Mouse (Mus musculus) cerebellum, adult 2 months (tissue): ENCODE measurements around the gene Parp2. TPM values are rescaled to one million over a fixed set of nuclear protein-coding genes. Genes with fewer than 3 reads are reported as not detected.

Experiments used
- DNase-seq, 2 experiments: peaks; one replicate each; pipeline ENCODE4 v3.0.0; 2021
- H3K27ac ChIP-seq: fragments of 200-500 bp; 2 replicates; pipeline ENCODE4 v1.5.1; 2012; ENCODE audit warnings: low read length, control low read depth, inconsistent platforms; ENCODE audit not compliant: insufficient read depth
- H3K27me3 ChIP-seq: fragments of 200-500 bp; 2 replicates; pipeline ENCODE4 v1.6.1; 2012; ENCODE audit warnings: inconsistent platforms, mild to moderate bottlenecking, low read length, moderate library complexity; ENCODE audit not compliant: control insufficient read depth, insufficient read depth
- H3K4me1 ChIP-seq: fragments of 200-500 bp; 2 replicates; pipeline ENCODE4 v1.6.1; 2011; ENCODE audit warnings: low read length; ENCODE audit not compliant: control insufficient read depth, insufficient read depth
- H3K4me3 ChIP-seq: fragments of 200-500 bp; replicated peaks from 2 replicates; pipeline ENCODE3; 2011; ENCODE audit warnings: mild to moderate bottlenecking, low read depth, low read length, control low read depth; ENCODE audit not compliant: insufficient read depth
- CTCF ChIP-seq: fragments of 200-500 bp; IDR thresholded peaks from 2 replicates; pipeline ENCODE4 v1.5.1; 2011; ENCODE audit warnings: low read depth, mild to moderate bottlenecking, control low read depth, low read length, moderate library complexity, borderline replicate concordance; ENCODE audit not compliant: insufficient read depth
- POLR2A ChIP-seq: fragments of 200-500 bp; IDR thresholded peaks from 2 replicates; pipeline ENCODE4 v1.6.1; 2011; ENCODE audit warnings: low read length, control low read depth, borderline replicate concordance; ENCODE audit not compliant: insufficient read depth
- WGBS: fragments of 180-500 bp; shearing (Covaris S2); methylation state at CpG from one replicate; pipeline ENCODE4 v1.1.7; 2018; 5-methylcytosine and 5-hydroxymethylcytosine counted together
- polyA plus RNA-seq: library from polyadenylated mRNA; depleted of rRNA; stranded (reverse); fragments of >200 nt; gene quantifications from 2 replicates; pipeline ENCODE4 v1.2.3, GENCODE M21; 2012; rRNA removed

The Parp2 gene
- polyA plus RNA-seq, 1 experiment: 61.2 TPM

DNA sequence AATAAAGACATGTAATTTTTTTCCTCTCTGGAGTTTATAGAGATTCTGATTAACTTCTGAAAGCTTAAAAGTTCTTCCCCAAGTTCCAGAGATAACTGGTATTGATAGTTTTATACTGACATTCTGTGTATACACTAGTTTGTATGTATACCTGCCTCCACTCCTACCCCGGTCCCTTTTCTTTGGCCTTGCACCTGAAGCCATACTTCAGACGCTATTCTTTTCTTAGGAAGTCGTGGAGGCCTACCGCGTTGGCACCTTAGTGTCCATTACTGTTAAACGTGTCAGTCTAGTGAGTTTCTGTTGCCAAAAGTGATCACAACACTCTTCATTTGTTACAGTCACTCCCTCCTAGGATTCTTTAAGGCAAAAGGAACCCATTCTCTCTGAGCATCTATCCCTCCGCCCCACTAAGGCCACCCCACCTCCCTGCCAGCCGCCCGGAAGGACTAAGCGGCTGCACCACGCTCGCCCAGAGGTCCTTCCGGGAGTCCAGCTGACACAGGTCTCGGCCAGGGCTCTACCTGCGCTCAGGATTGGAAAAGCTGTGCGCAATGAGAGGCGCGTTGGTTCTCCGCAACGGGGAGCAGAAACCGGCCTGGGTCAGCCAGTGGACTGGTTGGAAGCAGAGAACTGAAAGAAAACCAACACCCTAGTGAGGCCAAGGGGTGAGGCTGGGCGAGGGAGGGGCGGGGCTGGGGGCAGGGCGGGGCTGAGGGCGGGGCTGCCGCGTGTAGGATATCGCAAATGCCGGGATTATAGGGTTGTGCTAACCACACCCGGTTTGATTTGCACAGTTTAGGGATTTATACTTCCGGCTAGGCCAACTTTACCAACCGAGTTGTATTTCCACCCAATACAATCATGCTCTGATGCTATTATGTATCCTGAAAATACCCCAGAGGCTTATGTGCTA lies 62.5 kb downstream of the Parp2 start, which contains the start of gene Tep1:
Gene Tep1 (minus strand): TSS at position 672 of the 916 bp plus-strand sequence.
- Histone ChIP-seq H3K27me3 (no peaks in the 10 kb centered on the region), H3K4me3 (peak within 1 kb of the TSS; percentile 83), H3K27ac (peak within 1 kb of the TSS; percentile 36; the same call in 1 of the 2 replicates), H3K4me1 (no peaks in the 10 kb centered on the region)
- peak; percentile 81 to 85 for DNase-seq
- WGBS: 5% methylated on average over 32 of the region's 32 CpGs
- TF ChIP-seq POLR2A: peak; percentile 59; the same call in 1 of the 2 replicates
- no peak for TF ChIP-seq CTCF

DNA sequence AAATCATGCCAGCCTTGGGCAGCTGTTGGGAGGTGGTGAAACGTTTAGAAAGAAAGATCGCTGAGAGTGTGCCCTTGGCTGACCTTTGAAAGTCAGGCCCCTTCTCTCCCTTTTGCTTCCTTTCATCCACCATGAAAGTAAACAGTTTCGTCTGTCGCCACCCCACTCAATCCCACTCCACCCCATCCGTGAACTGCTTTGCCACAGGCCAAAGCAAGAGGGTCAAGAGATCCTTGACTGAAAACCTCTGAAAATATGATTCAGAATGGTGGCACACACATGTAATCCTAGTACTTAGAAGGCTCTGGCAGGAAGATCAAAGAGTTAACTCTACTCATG lies 63.1 kb downstream of the Parp2 start:
- 28% methylated on average over 5 of the region's 5 CpGs for whole genome bisulfite sequencing
- H3K27ac ChIP-seq: no peak overlapping the region; the same call in 1 of the 2 replicates
- no peaks in the 10 kb centered on the region for H3K4me1 ChIP-seq
- H3K27me3 ChIP-seq: no peaks in the 10 kb centered on the region
- peak overlapping the region; percentile 83 for H3K4me3 ChIP-seq
- no peak for DNase-seq
- TF ChIP-seq POLR2A (no peak), CTCF (no peak)

Other genes with a start within 250 kb of the Parp2 start
- gene Olfr744, start 193.0 kb upstream of the Parp2 start, polyA plus RNA-seq: not detected in 2 replicates
- not detected in 2 replicates for gene Olfr745, start 168.5 kb upstream of the Parp2 start, polyA plus RNA-seq
- gene Olfr746, start 160.8 kb upstream of the Parp2 start, polyA plus RNA-seq: not detected in 2 replicates
- gene Olfr747, start 114.6 kb upstream of the Parp2 start, polyA plus RNA-seq: not detected in 2 replicates
- not detected in 2 replicates for gene Olfr748, start 100.5 kb upstream of the Parp2 start, polyA plus RNA-seq
- gene Olfr749, start 62.7 kb upstream of the Parp2 start, polyA plus RNA-seq: not detected in 2 replicates
- 60.6 and 60.9 TPM in 2 replicates for gene Ttc5, start 22.3 kb upstream of the Parp2 start, polyA plus RNA-seq
- gene Ccnb1ip1, start 109 bp upstream of the Parp2 start, polyA plus RNA-seq: not detected in 2 replicates
- 6.4 and 8.4 TPM in 2 replicates for gene Tep1, start 62.7 kb downstream of the Parp2 start, polyA plus RNA-seq
- 34.1 and 35.4 TPM in 2 replicates for gene Klhl33, start 89.7 kb downstream of the Parp2 start, polyA plus RNA-seq
- 65.1 and 70.3 TPM in 2 replicates for gene Osgep, start 117.1 kb downstream of the Parp2 start, polyA plus RNA-seq
- 48.5 and 49.7 TPM in 2 replicates for gene Apex1, start 117.1 kb downstream of the Parp2 start, polyA plus RNA-seq
- 204 and 212 TPM in 2 replicates for gene Pip4p1, start 123.0 kb downstream of the Parp2 start, polyA plus RNA-seq
- 21.0 and 25.1 TPM in 2 replicates for gene Pnp, start 123.2 kb downstream of the Parp2 start, polyA plus RNA-seq
- 22.2 and 23.9 TPM in 2 replicates for gene Gm49342, start 136.7 kb downstream of the Parp2 start, polyA plus RNA-seq
- 0.98 and 1.0 TPM in 2 replicates for gene Pnp2, start 148.2 kb downstream of the Parp2 start, polyA plus RNA-seq
- gene Rnase10, start 199.9 kb downstream of the Parp2 start, polyA plus RNA-seq: not detected in 2 replicates
- gene Rnase9, start 234.0 kb downstream of the Parp2 start, polyA plus RNA-seq: not detected in 2 replicates
- not detected in 2 replicates for gene Rnase11, start 242.3 kb downstream of the Parp2 start, polyA plus RNA-seq
- gene Rnase12, start 249.8 kb downstream of the Parp2 start, polyA plus RNA-seq: not detected in 2 replicates